Mouse (Mus musculus) G1E-ER4 (cell line): Measurements from ENCODE around the gene Chmp5. TPM values are rescaled to one million over a fixed set of nuclear protein-coding genes. Genes with fewer than 3 reads are reported as not detected.

Experiments
- GATA1 ChIP-seq: IDR thresholded peaks from one replicate; pipeline ENCODE4 v1.8.0; 2012; ENCODE audit warnings: low read length, inconsistent platforms
- polyA plus RNA-seq: library from polyadenylated mRNA; stranded (reverse); fragments of >175 nt; gene quantifications from 2 replicates; pipeline ENCODE4 v1.2.3, GENCODE M21; 2012

Gene Chmp5
- polyA plus RNA-seq = 1.4 and 1.5 TPM in 2 replicates

- TF ChIP-seq GATA1 = no peak
Observed at GRCm38 (mm10) chr4:40948160-40948708, at the start of gene Chmp5, which contains the start of gene Bag1. Gene Chmp5, plus strand, starts transcription at chr4:40948407. Gene Bag1, minus strand, starts transcription at chr4:40948294.

GRCm38 (mm10) chr4:40898476-40899044 is 49.6 kb upstream of the Chmp5 start:
- TF ChIP-seq GATA1 = no peak

GRCm38 (mm10) chr4:40899264-40899663 is 48.9 kb upstream of the Chmp5 start:
- no peak for TF ChIP-seq GATA1

GRCm38 (mm10) chr4:40900071-40900470 is 48.1 kb upstream of the Chmp5 start:
- no peak for TF ChIP-seq GATA1

- TF ChIP-seq GATA1 = no peak
Observed at GRCm38 (mm10) chr4:40900612-40901011, 47.6 kb upstream of the Chmp5 start.

GRCm38 (mm10) chr4:40906298-40906697 is 41.9 kb upstream of the Chmp5 start:
- no peak for TF ChIP-seq GATA1

GRCm38 (mm10) chr4:40908261-40908969 is 39.8 kb upstream of the Chmp5 start:
- no peak for TF ChIP-seq GATA1

GRCm38 (mm10) chr4:40914287-40914867 is 33.8 kb upstream of the Chmp5 start:
- no peak for TF ChIP-seq GATA1

- TF ChIP-seq GATA1 = no peak
Observed at GRCm38 (mm10) chr4:40915947-40916346, 32.3 kb upstream of the Chmp5 start.

GRCm38 (mm10) chr4:40916592-40917155 is 31.5 kb upstream of the Chmp5 start:
- no peak for TF ChIP-seq GATA1

- no peak for TF ChIP-seq GATA1
Observed at GRCm38 (mm10) chr4:40919785-40920184, 28.4 kb upstream of the Chmp5 start, which contains the start of gene Spink4. Gene Spink4, plus strand, starts transcription at chr4:40920052.

GRCm38 (mm10) chr4:40920576-40920975 is 27.6 kb upstream of the Chmp5 start:
- no peak for TF ChIP-seq GATA1

GRCm38 (mm10) chr4:40921288-40921687 is 26.9 kb upstream of the Chmp5 start:
- TF ChIP-seq GATA1 = no peak

- TF ChIP-seq GATA1 = no peak
Observed at GRCm38 (mm10) chr4:40923087-40923651, 25.0 kb upstream of the Chmp5 start.

GRCm38 (mm10) chr4:40925568-40925967 is 22.6 kb upstream of the Chmp5 start:
- TF ChIP-seq GATA1 = no peak

- no peak for TF ChIP-seq GATA1
Observed at GRCm38 (mm10) chr4:40929046-40929445, 19.2 kb upstream of the Chmp5 start.

GRCm38 (mm10) chr4:40933694-40934093 is 14.5 kb upstream of the Chmp5 start:
- no peak for TF ChIP-seq GATA1
